Mouse (Mus musculus) frontal cortex, postnatal 14 days (tissue): Measurements from ENCODE around the gene Fga.

ENCODE experiments used
- DNase-seq, 2 experiments: peaks; one replicate each; pipeline ENCODE4 v3.0.0; 2022; ENCODE audit warnings: low spot score in 2 of 2

Fga gene

DNA sequence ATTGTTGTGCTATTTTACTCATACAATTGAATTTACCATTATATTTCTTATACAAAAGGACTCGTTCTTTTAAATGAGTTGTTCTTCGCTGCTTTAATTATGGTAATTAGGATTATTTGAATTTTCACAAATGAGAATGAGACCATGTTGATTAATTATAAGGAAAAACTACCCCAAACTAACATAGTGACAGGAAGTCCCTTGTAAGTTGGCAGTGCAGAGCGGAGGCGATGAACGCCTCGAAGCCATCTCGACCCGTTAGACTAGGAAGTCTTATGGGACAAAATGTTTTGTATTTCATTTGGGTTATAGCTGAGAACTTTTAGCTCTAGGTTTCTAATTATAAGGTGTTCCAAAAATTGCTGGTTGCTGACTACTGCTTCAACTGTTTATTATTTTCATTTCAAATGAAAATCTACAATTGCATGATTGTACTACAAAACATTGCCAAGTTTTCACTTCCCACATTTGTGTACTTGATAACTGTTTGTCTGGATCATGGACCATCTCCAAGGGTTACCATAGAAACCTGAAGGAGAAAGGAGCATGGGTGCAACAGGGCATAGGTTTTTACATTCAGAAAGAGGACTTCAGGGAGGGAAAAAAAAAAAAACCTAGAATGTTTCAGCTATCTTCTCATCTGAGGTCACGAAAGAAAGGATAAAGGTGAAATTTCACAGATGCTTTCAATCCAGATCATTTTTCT, 1.8 kb downstream of the Fga start:
- no peak for DNase-seq

DNA sequence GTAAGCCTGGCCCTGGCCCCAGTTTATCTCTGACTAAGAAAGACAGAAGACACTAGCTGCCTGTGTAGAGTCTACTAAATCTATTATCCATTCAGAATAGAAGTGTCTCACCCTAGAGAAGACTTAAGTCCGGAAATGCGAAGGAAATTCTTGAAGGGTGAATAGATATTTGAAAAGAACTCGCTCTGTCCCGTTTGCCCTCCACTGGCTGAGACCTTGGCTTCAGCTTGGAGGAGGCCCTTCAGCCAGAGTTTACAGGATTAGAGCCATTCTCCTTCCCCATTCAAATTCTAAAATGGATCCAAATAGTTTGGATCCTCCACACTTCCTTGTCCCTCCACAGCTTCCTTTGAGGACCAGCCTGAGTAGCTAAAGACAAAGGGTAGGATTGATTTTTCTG, 4.5 kb downstream of the Fga start:
- DNase-seq, result no peak

DNA sequence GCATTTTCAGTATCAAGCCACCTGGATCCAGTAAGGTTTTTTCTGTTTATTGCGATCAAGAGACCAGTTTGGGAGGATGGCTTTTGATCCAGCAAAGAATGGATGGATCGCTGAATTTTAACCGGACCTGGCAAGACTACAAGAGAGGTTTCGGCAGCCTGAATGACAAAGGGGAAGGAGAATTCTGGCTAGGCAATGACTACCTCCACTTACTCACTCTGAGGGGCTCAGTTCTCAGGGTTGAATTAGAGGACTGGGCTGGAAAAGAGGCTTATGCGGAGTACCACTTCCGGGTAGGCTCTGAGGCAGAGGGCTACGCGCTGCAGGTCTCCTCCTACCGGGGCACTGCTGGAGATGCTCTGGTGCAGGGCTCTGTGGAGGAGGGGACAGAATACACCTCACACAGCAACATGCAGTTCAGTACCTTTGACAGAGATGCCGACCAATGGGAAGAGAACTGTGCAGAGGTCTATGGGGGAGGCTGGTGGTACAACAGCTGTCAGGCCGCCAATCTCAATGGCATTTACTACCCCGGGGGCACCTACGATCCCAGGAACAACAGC, 7.0 kb downstream of the Fga start:
- no peak for DNase-seq

DNA sequence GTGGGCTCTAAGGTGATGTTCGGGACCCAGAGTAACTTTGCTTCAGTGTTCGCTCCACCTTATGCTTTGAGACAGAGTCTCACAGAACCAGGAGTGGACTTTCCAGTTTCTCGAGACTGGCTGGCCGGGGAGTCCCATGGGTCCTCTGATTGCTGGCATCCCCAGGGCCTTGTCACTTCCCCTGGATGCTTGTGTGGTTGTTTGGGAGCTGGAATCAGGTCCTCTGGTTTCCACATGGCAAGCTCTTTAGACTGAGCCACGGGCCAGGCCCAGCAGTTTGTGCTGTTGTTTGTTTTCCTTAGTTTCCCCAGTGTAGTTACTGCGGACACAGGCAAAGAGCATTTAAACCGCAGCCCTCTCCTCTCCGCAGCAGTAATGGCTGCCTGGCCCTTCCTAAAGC, 7.9 kb downstream of the Fga start:
- DNase-seq, result no peak

DNA sequence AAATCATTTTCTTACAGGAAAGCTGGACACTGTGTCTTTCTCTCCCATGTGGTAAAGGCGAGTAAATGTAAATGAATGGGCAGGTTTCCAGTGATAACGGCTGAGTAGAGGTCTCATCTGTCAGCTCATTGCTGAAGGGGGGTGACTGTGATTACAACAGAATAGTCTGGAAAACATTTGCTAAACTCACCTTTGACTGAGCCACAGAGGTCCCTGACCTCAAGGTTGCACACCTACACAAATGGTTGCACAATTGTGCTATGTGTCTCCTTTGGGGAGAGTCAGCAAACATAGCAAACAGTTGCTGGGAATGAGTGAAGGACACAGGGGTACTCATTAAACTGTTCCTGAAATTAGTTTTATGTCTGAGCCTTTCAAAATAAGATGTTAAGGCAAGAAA, 13.0 kb downstream of the Fga start:
- DNase-seq, result no peak

DNA sequence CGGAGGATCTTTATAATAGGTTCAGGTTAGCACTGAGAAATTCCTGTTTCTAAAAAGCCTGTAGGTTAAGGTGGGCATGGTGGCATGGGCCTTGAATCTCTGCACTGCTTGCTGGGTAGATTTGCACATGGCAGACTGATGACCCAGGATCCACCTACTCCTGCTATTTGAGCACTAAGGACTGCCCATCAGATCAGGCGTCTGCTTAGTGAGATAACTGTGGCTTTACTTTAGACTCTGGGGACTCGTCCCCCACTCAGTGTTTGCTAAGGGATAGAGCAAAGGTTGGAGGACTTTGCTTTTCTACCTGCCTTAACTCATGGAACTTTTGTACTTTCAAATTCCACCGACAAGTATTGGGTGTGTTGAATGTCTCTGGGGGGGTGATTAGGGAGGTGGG, 13.8 kb downstream of the Fga start:
- no peak for DNase-seq

DNA sequence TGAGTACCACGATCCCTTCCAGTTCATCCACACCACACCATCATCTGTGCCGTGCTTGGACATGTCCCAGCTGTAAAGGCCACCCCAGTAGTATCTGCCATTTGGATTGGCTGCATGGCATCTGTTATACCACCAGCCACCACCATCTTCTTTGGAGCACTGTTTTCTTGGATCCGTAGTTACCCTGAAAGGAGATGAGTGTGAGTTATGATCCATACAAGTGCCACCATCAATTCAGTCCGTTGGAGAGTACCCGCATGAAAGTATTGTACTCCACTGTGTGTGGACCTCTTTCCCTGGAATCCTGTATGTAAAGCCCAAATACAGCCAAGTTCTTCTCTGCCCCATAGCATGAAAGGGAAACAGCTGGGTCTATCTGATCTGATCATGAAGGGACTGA, 16.6 kb downstream of the Fga start:
- DNase-seq, result no peak

DNA sequence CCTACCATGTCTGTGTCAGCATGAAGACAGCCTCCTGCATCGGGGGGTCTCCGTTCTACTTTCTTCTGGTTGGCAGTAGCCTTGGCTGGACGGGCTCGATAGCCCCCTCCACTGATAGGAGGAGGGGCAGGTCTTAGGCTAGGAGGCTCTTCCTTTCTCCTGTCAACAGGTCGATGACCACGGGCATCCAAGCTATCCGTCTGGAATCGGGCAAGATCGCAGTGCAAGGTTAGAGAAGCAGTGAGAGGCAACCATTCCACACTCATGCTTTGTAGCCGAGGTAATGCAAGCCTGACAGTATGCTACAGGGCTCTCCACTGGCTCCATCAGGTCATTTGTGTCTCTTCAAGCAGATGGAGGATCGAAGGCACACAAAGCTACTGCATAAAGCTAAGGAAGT, 20.8 kb downstream of the Fga start:
- DNase-seq, result no peak

DNA sequence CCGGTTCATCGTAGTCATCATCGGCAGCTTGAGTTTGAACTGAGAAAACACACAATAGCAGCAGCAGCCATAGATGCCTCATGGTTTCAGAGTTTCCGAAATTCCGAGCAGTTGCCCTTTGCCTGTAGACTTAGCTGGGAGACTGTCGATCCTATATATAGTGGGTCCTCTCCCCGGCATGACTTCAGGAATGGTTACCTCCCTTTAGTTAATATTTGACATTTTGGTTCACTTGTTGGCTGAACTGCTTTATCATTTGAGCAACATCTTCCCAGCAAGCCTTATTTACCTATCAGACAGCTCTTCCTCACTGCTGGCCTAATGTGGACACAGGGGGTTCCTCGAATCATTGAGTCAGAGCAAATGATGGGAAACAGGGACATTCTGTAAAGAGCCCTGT, 23.8 kb downstream of the Fga start, which contains the start of gene Fgb:
Gene Fgb (minus strand): TSS at position 184 of the 400 bp plus-strand sequence.
- no peak for DNase-seq

DNA sequence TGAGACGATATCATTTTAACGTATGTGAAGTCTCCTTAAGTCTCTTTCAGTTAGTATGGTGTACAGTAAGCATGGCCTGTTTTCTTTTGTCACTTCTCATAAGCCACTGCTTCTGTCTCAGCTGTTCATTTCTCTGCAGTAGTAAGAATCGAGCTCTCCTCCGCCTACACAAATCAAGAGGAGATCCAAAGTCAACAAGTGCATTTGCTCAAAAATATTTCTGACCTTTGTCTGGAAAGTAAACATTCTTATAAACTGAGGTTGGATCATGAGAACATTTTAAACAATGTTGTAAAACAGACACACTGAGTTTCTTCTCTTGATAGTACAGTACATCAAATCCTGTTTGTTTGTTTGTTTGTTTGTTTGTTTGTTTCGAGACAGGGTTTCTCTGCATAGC, 24.8 kb downstream of the Fga start:
- no peak for DNase-seq

DNA sequence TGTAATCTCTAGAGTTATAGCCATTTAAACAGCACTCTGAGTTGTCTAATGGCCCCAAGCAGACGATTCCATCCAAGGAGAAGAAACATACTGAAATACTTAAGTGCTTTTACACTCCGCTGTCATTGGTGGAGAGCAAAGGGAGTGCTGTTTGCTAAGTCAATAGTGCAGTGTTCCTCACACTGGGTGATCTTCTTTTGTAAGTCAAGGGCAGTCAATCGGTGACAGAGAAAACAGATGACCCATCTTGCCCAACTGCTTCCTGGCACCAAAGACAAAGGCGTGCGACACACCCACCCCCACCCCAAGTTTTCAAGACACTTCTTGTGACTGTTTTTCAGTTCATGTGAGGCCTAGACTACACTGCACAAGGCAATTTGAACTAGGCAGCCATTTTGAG, 26.2 kb downstream of the Fga start:
- DNase-seq, result no peak

DNA sequence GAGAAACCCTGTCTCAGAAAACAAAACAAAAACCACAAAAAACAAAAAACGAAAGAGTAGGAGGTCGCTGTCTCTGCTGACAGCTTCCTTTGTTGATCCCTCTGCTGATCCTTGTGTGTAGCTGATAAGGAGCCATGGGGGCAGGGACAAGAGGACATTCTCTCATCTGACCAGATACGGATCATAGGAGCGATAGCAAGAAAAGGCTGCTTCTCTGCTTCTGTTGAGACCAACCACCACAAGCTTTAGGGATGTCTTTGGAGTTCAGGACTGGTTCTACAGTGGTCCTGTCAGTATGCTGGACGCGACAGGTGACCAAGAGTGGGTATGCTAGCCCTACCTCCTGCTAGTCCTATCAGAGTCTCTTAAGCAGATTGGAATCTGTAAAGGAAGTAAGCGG, 27.2 kb downstream of the Fga start:
- no peak for DNase-seq

DNA sequence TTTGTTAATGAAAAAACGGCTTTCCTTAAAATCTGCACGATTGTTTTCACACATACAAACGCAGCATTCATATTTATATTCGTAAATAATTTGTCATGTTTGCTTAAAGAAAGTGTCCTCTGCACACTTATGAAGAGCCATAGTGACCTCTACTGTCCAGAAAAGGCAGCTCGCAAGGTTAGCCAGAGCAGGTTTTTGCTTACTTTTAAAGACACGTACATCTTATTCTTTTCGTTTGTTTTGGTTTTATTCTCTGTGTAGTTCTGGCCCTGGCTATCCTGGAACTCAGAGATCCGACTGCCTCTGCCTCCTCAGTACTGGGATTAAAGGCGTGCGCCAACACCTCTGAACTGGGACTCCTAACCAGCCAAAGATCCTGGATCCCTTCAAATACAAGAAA, 27.9 kb downstream of the Fga start:
- no peak for DNase-seq

DNA sequence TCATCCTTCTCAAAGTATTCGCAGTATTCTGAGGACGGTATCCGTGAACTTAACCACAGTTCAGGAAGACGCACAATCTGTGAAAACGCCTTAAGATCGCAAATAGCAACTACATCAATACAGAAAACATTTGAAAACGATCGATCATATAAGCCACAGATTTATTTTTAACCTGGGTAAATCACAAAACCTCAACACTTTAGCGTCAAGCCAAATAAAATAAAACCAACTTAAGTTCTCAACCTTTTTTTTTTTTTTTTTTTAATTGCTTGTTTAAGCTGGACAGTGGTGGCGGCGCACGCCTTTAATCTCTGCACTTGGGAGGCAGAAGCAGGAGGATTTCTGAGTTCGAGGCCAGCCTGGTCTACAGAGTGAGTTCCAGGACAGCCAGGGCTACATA, 28.9 kb downstream of the Fga start:
- no peak for DNase-seq

DNA sequence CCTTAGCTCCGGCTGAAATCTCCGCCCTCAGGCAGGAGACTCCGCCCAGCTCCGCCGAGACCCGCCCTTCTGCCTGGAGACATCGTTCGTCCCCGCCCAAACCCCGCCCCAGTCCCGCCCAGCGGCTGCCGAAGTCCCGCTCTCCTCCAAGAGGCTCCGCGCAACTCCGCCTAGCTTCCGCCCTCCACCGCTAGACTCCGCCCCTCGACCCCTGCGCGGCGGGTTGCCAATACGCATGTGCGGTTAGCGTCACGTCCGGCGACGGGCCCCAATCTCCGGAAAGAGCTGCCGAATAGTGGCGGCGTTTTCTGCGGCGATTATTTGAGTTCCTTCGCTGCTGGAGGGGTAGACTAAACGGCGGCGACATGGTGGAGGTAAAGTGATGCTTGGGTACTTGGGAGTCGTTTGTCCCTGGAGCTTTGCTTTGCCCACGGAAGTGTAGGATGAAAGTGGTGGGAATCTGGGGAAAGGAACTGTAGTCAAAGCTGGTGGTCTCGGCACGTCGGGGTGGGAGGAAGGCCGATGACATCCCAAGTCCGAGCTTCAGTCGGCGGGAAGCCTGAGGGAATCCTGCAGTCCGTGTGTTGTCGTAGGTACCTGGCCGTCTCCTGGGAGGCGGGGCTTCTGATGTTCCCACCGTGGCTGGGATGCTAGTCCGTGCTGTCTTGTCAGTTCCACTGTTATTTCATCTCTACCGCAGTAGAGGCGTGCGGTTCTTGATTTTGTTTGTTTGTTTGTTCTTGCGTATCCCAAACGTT, 29.6 kb downstream of the Fga start, which contains the start of gene Plrg1:
Gene Plrg1 (plus strand): TSS at position 242 of the 758 bp plus-strand sequence.
- DNase-seq, result peak; percentile 96 to 99

DNA sequence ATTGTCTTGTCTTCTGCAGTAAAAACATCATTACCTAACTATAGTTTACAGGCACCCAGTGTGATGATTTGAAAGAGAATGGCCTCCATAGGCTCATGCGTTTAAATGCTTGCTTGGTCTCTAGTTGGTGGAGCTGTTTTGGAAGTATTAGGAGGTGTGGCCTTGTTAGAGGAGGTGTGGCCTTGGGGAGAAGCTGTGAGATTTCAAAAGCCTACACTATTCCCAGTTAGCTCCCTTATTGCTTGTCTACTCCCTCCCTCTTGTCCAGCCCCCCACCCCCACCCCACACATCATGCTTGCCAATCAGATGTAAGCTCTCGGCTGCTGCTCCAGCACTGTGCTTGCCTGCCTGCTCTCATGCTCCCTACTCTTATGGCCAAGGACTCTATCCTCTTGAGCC, 31.2 kb downstream of the Fga start:
- no peak for DNase-seq

DNA sequence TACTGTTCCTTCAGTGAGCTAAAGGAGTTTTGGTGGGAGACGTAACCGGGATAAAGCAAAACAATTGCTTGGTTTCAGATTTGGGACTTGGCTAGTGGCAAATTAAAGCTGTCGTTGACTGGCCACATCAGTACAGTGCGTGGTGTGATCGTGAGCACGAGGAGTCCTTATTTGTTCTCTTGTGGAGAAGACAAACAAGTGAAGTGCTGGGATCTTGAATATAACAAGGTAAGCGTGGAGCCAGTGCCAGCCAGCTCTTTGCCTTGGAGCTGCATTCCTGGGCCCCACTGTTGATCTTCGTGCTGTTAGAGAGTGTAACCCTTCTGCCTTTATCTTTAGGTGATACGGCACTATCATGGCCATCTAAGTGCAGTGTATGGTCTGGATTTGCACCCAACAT, 42.0 kb downstream of the Fga start:
- DNase-seq, result no peak

DNA sequence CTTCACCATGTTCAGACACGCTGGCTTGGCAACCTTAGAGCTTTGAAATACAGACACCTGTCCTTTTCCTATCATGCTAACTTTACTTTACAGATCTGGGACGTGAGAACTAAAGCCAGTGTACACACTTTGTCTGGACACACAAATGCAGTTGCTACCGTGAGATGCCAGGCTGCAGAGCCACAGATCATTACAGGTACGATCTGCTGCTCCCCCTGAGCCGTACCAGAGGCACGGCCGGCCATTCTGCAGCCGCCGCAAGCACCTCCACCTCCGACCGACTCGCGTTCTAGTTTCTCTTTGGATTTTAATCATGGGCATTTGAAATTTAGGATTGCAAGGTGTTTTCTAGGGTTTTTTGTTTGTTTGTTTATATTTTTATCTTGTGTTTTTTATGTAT, 43.0 kb downstream of the Fga start:
- no peak for DNase-seq

DNA sequence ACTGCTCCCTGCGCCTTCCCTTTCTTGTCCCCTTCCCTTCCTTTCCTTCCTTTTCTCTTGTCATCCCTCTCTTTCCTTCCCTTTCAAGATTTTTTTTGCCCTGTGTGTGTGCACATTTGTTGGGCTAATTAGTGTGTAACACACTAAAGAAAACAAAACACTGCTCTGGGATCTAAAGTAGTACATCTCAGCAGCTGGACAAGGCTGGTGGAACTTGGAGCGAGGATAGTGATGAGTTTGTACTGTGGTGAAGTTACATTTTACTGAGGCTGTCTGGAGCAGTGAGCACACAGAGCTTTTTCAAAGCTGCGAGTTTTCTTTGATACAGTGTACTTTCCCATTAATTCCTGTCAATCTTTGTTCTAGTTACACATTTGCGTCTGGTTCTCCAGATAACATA, 44.4 kb downstream of the Fga start:
- DNase-seq, result no peak

DNA sequence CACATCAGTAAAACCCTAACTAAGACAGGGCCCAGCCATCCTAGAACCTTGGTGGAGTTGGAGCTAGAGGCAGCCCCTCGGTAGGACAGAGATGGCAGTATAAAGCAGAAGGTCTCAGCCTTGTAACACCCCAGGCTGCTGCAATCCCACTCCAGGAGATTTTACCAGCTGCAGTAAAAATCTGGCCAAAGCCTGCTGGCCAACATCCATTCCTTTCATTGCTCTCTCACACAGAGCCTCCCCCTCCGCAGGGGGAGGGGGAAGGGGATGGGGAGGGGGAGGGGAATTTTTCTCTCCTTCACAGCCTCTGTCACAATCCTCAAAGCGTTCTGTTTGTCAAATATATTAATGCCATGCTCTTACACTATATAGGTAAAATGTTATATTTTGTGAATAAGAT, 50.7 kb downstream of the Fga start:
- DNase-seq, result peak in 1 of 2 experiments; percentile 21

DNA sequence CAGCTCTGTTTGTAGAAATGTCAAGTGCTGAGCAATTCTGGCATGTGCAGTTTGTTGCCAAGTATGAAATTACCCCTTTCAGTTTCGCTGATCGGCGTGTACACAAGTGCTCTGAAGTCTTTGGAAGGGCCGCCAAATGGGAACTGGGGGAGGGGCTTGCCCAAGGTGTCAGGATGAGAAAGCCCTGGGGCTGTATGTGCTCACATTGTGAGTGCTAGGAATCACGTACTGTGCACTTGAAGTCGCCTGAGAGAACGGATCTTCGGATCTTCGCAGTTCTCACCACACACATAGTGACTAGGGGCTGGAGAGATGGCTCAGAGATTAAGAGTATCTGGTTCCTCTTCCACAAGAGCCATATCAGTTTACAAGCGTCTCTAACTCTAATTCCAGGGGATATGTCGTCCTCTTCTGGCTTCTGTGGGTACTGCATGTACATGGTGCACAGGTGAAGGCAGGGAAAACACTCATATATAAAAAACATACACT, 54.7 kb downstream of the Fga start:
- DNase-seq, result peak; percentile 15 to 52
